Mouse (Mus musculus): ENCODE results near the gene Dnajc5. TPM values are rescaled to one million over a fixed set of nuclear protein-coding genes. Genes with fewer than 3 reads are reported as not detected.
A peak's percentile ranks its signal among the peaks of the same experiment; 100 is the strongest.

The Dnajc5 gene
- polyA plus RNA-seq, 1 experiment from 2014 or later, result 95.6 TPM

GRCm38 (mm10) chr2:181588229-181588780 is 68.0 kb downstream of the Dnajc5 start:
- H3K9me3 ChIP-seq (replicated peaks), result no peaks in the 10 kb centered on the region
- no peak overlapping the region for H3K27ac ChIP-seq (replicated peaks)
- peaks cover 77% of the 10 kb centered on the region for H3K36me3 ChIP-seq
- 93% methylated on average over 11 of the region's 11 CpGs for WGBS
- H3K27me3 ChIP-seq (ENCODE audit: low read depth, poor library complexity, severe bottlenecking), result no peaks in the 10 kb centered on the region
- no peak overlapping the region for H3K4me3 ChIP-seq
- no peak for DNase-seq (ENCODE audit: low spot score)
- H3K4me1 ChIP-seq, result peaks cover 29% of the 10 kb centered on the region

DNA sequence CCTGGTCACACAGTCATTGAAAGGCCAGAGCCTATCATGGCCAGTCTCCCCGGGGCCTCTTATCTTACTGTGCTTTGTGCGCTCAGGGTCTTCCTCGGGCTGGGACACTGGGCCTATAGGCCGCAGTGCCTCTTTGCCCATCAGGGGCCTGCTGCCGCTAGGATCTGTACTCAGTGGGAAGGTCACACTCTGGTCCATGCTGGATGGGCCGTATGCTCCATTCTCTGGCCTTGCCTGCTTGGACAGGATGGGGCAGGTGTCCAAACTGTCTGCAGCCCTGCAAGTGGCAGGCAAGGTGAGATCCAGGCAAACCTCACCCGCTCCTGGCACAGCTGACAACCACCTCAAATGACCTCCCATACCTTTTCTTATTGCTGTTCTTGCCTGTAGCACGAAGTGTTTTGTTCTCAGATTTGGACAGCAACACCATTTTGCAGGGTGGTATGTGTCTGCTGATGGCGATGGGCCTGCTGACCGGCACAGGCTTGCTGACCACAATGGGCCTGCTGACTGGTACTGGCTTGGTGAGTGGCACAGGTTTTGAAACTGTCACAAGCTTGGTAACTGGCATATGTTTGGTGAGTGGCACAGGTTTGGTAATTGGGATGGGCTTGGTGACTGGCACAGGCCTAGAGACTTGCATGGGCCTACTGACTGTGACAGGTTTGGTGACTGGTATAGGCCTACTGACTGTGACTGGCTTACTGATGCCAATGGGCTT is 68.9 kb downstream of the Dnajc5 start:
- DNase-seq (ENCODE audit: low spot score), result no peak
- no peak overlapping the region for H3K27ac ChIP-seq (replicated peaks)
- H3K36me3 ChIP-seq, result peaks cover 68% of the 10 kb centered on the region
- H3K4me1 ChIP-seq, result peaks cover 30% of the 10 kb centered on the region
- no peaks in the 10 kb centered on the region for H3K27me3 ChIP-seq (ENCODE audit: low read depth, poor library complexity, severe bottlenecking)
- 94% methylated on average over 10 of the region's 10 CpGs for WGBS
- 0 out of 2 replicates have a peak overlapping the region, but pooled peaks have one; percentile 9 for H3K4me3 ChIP-seq
- no peaks in the 10 kb centered on the region for H3K9me3 ChIP-seq (replicated peaks)

DNA sequence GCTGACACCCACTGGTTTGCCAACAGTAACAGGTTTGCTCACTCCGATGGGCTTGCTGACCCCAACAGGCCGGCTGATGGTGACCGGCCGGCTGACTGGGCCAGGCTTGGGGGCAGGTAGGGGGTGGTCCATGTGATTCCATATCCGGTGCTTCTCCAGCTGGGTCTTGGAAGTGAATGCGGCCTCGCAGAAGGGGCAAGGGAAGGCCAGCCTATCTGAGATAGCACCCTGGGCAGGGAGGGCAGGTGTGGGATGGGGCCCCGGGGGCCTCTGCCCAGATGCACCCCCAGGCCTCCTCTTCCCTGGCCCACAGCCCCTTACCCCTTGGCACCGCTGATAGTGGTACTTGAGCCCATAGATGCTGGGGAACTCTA is 69.4 kb downstream of the Dnajc5 start:
- peaks cover 30% of the 10 kb centered on the region for H3K4me1 ChIP-seq
- peaks cover 63% of the 10 kb centered on the region for H3K36me3 ChIP-seq
- WGBS, result 96% methylated on average over 9 of the region's 9 CpGs
- no peak for DNase-seq (ENCODE audit: low spot score)
- H3K27me3 ChIP-seq (ENCODE audit: low read depth, poor library complexity, severe bottlenecking), result no peaks in the 10 kb centered on the region
- H3K4me3 ChIP-seq, result 0 out of 2 replicates have a peak overlapping the region, but pooled peaks have one; percentile 9
- H3K27ac ChIP-seq (replicated peaks), result no peak overlapping the region
- H3K9me3 ChIP-seq (replicated peaks), result no peaks in the 10 kb centered on the region

DNA sequence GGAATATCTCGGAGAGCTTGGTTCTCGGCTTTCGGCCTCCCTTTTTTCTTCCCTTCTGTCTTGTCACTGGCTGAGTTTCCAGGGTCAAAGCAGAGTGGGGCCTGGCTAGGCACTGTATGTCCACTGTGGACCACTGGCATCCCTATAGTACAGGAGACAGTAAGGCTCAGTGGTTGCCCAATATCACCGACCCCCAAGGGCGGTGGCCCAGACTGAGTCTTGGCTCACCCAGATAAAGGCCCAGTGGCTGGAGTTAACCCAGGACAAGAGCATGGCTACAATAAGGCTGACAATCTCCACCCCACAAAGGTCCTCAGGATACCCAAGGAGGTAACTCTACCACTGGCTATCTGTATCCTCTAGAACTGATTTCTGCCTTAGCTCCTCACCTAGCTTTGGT is 70.2 kb downstream of the Dnajc5 start:
- Histone ChIP-seq H3K9me3 (replicated peaks) (no peaks in the 10 kb centered on the region), H3K27ac (replicated peaks) (no peak overlapping the region), H3K4me3 (0 out of 2 replicates have a peak overlapping the region, but pooled peaks have one; percentile 11), H3K36me3 (peaks cover 55% of the 10 kb centered on the region), H3K4me1 (peaks cover 30% of the 10 kb centered on the region), H3K27me3 (ENCODE audit: low read depth, poor library complexity, severe bottlenecking) (no peaks in the 10 kb centered on the region)
- 93% methylated on average over 5 of the region's 5 CpGs for WGBS
- DNase-seq (ENCODE audit: low spot score), result no peak

- Histone ChIP-seq H3K9me3 (replicated peaks) (no peaks in the 10 kb centered on the region), H3K4me1 (peaks cover 30% of the 10 kb centered on the region), H3K4me3 (peak within 1 kb of the TSS; percentile 97), H3K27me3 (ENCODE audit: low read depth, poor library complexity, severe bottlenecking) (no peaks in the 10 kb centered on the region), H3K36me3 (peaks cover 54% of the 10 kb centered on the region), H3K27ac (replicated peaks) (peak within 1 kb of the TSS; percentile 94)
- no peak for DNase-seq (ENCODE audit: low spot score)
- 22% methylated on average over 5 of the region's 5 CpGs for WGBS
These were observed 71.3 kb downstream of the Dnajc5 start, which contains the start of gene Prpf6 for GRCm38 (mm10) chr2:181591528-181592085. TSS of gene Prpf6 (plus strand) at chr2:181591868.

DNA sequence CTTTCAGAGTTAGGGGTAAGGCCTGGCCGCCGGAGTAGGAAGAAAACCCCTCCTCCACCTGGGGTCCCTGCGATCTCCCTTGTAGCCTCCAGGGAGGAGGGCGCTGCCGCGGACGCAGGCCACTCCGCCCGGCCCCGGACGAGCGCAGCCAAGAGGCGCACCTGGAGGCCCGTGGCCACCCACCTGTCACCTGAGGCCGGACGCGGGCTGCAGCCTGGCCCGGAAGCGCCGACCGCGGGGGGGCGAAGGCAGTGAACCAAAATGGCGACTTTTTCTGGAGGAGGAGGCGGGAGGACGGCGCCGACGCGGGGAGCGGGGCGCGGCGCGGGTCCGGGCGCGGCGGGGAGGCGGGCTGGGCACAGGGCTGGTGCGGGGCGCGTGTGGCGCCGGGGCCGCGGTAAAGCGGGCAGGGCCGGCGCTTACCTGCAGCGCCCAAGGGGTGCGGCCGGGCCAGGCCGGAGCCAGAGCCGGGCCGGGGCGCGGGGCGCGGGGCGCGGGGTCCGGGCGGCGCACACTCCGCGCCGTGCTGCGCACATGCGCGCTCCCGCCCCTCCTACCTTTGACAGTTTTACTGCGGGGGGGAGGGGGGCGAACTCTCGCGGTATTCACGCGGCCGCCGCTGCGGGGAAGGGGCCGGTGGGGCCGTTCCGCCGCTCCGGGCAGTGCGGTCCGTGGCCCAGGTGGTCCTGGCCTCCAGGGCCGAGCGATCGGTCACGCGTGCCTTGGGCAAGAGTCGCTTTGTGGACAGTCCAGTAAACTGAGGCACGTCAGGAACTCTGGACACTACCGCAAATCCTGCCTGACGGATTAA is 72.2 kb downstream of the Dnajc5 start, which contains the start of gene Zfp512b:
TSS of gene Zfp512b (minus strand) at position 573 of the 811 bp plus-strand sequence.
- H3K36me3 ChIP-seq, result peaks cover 51% of the 10 kb centered on the region
- no peaks in the 10 kb centered on the region for H3K27me3 ChIP-seq (ENCODE audit: low read depth, poor library complexity, severe bottlenecking)
- 2% methylated on average over 94 of the region's 97 CpGs for WGBS
- no peaks in the 10 kb centered on the region for H3K9me3 ChIP-seq (replicated peaks)
- DNase-seq (ENCODE audit: low spot score), result peak; percentile 75
- H3K27ac ChIP-seq (replicated peaks), result peak within 1 kb of the TSS; percentile 94
- peak within 1 kb of the TSS; percentile 97 for H3K4me3 ChIP-seq
- peaks cover 35% of the 10 kb centered on the region for H3K4me1 ChIP-seq

- H3K9me3 ChIP-seq (replicated peaks), result no peaks in the 10 kb centered on the region
- peak overlapping the region; percentile 94 for H3K27ac ChIP-seq (replicated peaks)
- H3K27me3 ChIP-seq (ENCODE audit: low read depth, poor library complexity, severe bottlenecking), result no peaks in the 10 kb centered on the region
- H3K36me3 ChIP-seq, result peaks cover 45% of the 10 kb centered on the region
- H3K4me3 ChIP-seq, result peak overlapping the region; percentile 97
- peaks cover 40% of the 10 kb centered on the region for H3K4me1 ChIP-seq
- no peak for DNase-seq (ENCODE audit: low spot score)
- 13% methylated on average over 6 of the region's 6 CpGs for WGBS
These were observed 72.7 kb downstream of the Dnajc5 start for GRCm38 (mm10) chr2:181593042-181593421.

DNA sequence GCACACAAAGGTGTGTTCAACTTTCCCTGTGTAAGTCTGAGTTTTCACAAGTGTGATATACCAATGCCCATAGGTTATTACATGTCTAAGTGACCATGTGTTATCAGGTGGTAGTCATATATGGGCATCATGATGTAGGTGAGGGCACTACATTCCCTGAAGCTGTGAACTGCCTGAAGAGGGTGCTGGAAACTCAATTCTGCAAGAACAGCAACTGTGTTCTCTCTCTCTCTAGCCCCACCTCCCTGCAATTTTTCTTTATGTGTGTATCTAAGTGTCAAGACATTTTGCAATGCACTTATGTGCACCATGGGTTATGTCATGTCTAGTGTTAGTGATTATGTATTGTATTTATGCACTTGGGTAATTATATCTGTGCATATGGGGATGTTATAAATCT is 73.7 kb downstream of the Dnajc5 start:
- Histone ChIP-seq H3K4me3 (no peak overlapping the region), H3K27ac (replicated peaks) (no peak overlapping the region), H3K9me3 (replicated peaks) (no peaks in the 10 kb centered on the region), H3K4me1 (peaks cover 50% of the 10 kb centered on the region), H3K27me3 (ENCODE audit: low read depth, poor library complexity, severe bottlenecking) (no peaks in the 10 kb centered on the region), H3K36me3 (peaks cover 36% of the 10 kb centered on the region)
- no peak for DNase-seq (ENCODE audit: low spot score)

GRCm38 (mm10) chr2:181594946-181595696 is 74.8 kb downstream of the Dnajc5 start:
- H3K4me1 ChIP-seq, result peaks cover 56% of the 10 kb centered on the region
- WGBS, result 83% methylated on average over 4 of the region's 4 CpGs

DNA sequence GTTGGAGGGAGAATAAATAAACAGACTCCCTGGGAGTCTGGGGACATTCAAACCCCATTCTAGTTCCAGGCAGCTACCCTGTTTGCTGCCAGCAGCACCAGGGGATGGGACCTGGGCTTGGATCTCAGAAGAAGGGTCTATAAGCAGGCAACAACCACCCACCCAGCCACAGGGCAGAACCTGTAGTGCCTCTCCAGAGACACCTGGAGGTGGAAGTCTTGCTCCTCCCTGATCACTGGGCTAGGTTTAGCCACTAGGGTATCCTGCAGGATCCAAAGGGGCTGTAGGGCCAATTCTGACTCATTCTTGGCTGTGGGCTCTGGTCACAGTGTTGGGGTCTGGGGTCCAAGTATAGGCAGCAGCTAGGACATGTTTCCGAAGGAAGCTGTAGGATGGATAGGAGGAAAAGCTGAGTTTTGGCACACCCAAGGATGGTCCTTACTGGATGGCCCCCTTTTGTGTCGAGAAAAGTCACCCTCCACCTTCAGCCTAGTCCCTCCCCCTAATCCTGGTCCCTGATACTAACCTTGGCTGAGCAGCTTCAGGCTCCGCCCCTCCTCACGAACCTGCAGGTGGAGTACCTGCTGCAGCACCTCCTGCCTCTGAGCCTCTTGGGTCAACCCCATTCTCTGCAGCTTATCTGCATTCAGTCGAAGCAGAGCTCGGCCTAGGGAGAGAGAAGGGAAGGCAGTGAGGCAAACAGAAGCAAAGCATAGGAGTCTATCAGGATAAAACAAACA is 76.1 kb downstream of the Dnajc5 start:
- WGBS, result 54% methylated on average over 6 of the region's 6 CpGs
- no peak for DNase-seq (ENCODE audit: low spot score)

More at GRCm38 (mm10) chr2:181594946-181595696, 74.8 kb downstream of the Dnajc5 start:
- Histone ChIP-seq H3K27me3 (ENCODE audit: low read depth, poor library complexity, severe bottlenecking) (no peaks in the 10 kb centered on the region; the same call in 1 of the 2 replicates), H3K36me3 (peaks cover 24% of the 10 kb centered on the region), H3K27ac (replicated peaks) (no peak overlapping the region), H3K9me3 (replicated peaks) (no peaks in the 10 kb centered on the region), H3K4me3 (no peak overlapping the region)
- no peak for DNase-seq (ENCODE audit: low spot score)

GRCm38 (mm10) chr2:181597378-181598061 is 77.2 kb downstream of the Dnajc5 start:
- Histone ChIP-seq H3K27me3 (ENCODE audit: low read depth, poor library complexity, severe bottlenecking) (no peaks in the 10 kb centered on the region; the same call in 1 of the 2 replicates), H3K4me3 (peak overlapping the region; percentile 72; the same call in 1 of the 2 replicates), H3K36me3 (peaks cover 15% of the 10 kb centered on the region), H3K4me1 (peaks cover 53% of the 10 kb centered on the region), H3K27ac (replicated peaks) (no peak overlapping the region), H3K9me3 (replicated peaks) (no peaks in the 10 kb centered on the region)
- DNase-seq (ENCODE audit: low spot score), result no peak
- WGBS, result 75% methylated on average over 7 of the region's 7 CpGs

More for the DNA sequence above, 76.1 kb downstream of the Dnajc5 start:
- H3K27me3 ChIP-seq (ENCODE audit: low read depth, poor library complexity, severe bottlenecking), result no peaks in the 10 kb centered on the region; the same call in 1 of the 2 replicates
- H3K4me3 ChIP-seq, result no peak overlapping the region
- H3K9me3 ChIP-seq (replicated peaks), result no peaks in the 10 kb centered on the region
- peaks cover 54% of the 10 kb centered on the region for H3K4me1 ChIP-seq
- peaks cover 15% of the 10 kb centered on the region for H3K36me3 ChIP-seq
- H3K27ac ChIP-seq (replicated peaks), result no peak overlapping the region

All from midbrain, embryonic 10.5 days (tissue).